Mouse (Mus musculus): ENCODE results near the gene Fat3. TPM values are rescaled to one million over a fixed set of nuclear protein-coding genes. Genes with fewer than 3 reads are reported as not detected.

Gene Fat3
- total RNA-seq, 2 experiments from 2014 or later: 66.0 to 81.2 TPM

DNA sequence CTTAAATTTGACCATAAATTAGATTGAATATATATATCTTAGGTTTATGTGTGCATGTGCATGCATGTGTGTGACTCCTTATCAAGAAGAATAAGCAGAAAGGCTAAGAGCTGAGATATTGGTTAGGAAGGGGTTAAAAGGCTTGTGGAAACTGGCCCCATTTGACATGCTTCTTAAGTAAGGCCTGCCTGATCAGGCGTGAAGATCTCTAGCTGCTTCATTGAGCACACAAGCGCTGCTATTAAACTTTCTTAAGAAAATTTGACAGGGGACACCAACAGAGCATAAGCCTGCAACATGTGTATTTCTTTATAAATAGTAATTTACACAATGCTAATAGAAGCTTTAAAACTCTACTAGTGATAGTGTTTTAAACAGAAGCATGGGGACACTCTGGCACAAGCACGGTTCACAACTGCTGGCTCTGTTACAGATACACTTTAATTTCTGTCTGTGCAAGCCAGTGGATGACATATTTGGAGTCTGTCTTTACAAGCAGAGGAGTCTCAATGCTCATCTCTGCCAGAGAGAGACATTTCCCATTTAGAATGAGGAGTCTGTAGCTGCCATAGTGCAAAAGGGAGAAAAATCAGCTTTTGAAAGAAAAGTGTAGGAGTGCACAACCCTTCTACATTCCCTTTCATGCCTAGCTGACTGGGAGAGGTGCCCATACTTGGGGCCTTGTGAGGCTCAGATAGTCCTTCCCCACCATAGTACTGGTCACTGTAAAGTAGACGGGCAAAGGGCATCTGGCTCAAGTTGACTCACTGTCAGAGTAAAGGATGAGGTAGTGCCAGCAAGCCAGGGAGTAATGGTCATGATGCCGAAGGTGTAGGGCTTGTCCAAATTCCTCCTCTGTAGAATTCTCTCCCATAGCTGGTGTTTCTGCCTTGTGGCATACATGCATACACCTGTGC is 408.8 kb downstream of the Fat3 start:
- intact Hi-C loops (cut with DNase I): no loop called here
- DNase-seq (ENCODE audit: low spot score in 2 of 2): no peak

DNA sequence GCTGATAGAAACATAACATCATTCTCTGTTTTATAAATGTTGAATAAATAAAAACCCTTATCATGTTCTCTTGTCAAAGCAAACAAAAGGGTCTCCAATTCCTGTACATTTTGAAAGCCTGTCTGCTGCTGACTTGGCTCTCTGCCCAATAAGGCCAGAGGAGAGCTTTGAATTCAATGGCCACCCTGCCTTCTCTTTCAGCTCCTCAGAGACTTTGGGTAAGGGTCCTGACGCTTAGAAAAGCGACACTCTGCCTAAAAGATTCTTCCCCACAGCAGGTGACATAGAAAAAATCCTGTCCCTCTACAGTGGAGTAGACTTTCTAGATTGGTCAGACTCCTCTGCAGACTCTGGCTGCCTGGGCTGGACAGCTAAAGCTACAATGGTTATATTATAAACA is 421.8 kb downstream of the Fat3 start:
- intact Hi-C loops (cut with DNase I): no loop called here
- no peak for DNase-seq (ENCODE audit: low spot score in 2 of 2)

DNA sequence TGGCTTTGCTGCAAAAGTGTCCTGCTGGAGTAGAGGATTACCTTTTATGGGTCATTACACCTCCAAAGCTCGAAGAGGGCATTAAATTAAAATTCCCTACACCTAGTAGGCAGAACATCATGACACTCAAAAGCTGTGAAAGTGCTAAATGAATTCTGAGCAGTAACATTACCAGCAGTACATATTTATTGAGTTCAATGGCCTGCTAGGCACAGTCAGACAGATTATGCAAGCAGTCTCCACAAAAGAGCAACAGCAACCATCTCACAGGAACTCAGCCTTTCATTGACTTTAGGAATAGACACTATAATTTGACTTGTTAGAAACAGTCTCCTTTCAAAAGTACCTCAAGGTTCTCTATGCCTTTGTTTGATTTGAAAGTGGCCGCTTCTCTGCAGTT is 426.4 kb downstream of the Fat3 start:
- intact Hi-C loops (cut with DNase I): no loop called here

GRCm38 (mm10) chr9:16074116-16074515 is 427.0 kb downstream of the Fat3 start:
- no peak for DNase-seq (ENCODE audit: low spot score in 2 of 2)
- intact Hi-C loops (cut with DNase I): no loop called here

More for the DNA sequence above, 426.4 kb downstream of the Fat3 start:
- DNase-seq (ENCODE audit: low spot score in 2 of 2): no peak

DNA sequence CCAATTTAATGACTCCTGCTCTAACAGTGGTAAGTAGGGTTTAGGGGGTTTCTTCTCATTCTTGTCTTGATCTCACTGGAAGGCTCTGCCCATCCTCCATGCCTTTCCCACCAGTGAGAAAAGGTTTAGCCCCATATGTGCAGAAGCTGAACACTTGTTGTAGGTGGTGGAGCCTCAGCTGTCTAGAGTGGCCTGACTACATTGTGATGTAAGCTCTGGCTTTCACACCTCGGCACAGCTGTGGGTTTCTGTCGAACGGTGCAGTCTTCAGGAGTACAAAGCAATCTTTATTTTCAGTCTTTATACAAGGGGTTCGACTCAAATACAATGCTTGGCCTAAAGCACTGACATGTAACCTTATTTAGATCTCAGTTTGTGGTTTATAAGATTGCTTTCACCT is 437.6 kb downstream of the Fat3 start:
- no peak for DNase-seq (ENCODE audit: low spot score in 2 of 2)
- intact Hi-C loops (cut with DNase I): no loop called here

DNA sequence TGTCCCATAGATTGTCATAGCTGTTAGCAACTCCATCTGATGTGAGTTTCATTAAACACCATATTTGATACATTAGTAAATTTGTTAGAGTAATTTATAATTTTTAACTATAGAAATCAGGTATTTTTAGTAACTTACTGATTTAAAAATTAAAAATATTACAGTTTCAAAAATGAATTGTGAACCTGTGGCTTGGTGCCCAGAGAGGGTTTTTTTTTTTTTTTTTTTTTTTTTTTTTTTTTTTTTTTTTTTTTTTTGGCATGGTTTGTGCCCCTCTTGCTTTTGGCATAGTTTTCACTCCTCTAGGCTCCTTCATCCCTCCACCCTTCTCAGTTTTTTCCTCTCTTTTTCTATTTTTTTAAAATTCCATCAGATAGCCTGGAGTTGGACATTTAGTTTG is 438.6 kb downstream of the Fat3 start:
- intact Hi-C loops (cut with DNase I): no loop called here
- DNase-seq (ENCODE audit: low spot score in 2 of 2): no peak

- intact Hi-C loops (cut with DNase I): no loop called here
- no peak for DNase-seq (ENCODE audit: low spot score in 2 of 2)
These were observed 454.4 kb downstream of the Fat3 start for GRCm38 (mm10) chr9:16046686-16047085.

DNA sequence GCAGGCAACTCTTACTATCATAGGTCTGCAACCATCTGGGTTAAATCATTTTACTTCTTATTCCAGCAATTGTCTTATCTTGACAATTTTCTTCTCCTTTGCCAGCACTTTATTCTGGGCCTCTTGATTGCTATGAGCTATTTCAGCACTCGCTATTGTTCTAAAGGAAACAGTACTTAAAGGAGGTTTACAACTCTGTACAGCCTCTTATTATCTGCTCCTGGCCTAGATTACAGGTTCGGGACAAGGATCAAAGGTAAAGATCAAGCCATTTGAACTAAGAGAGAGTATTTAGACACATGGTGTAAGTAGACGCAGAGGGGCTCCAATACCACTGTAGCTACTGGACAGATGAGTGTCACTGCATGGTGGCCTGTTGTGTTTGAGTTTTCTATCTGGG is 463.7 kb downstream of the Fat3 start:
- no peak for DNase-seq (ENCODE audit: low spot score in 2 of 2)
- intact Hi-C loops (cut with DNase I): loop anchor here (1.0 to 5.0 kb wide), 2 partner anchors 74 to 245 kb away; no protein-coding TSS in a partner anchor

- DNase-seq (ENCODE audit: low spot score in 2 of 2): peak in 1 of 2 experiments; percentile 89
- intact Hi-C loops (cut with DNase I): loop anchor here (5.0 kb wide), 1 partner anchor 246 kb away; no protein-coding TSS in a partner anchor
These were observed 464.7 kb downstream of the Fat3 start for GRCm38 (mm10) chr9:16036346-16036745.

- intact Hi-C loops (cut with DNase I): loop anchor here (2.0 to 10.0 kb wide), 3 partner anchors 85 to 475 kb away; partner anchors contain the start of gene Fat3
- no peak for DNase-seq (ENCODE audit: low spot score in 2 of 2)
These were observed 471.3 kb downstream of the Fat3 start for GRCm38 (mm10) chr9:16029715-16030285.

- intact Hi-C loops (cut with DNase I): loop anchor here (2.0 to 10.0 kb wide), 3 partner anchors 86 to 476 kb away; partner anchors contain the start of gene Fat3
- DNase-seq (ENCODE audit: low spot score in 2 of 2): peak; percentile 49 to 82
These were observed 472.0 kb downstream of the Fat3 start for GRCm38 (mm10) chr9:16029066-16029465.

DNA sequence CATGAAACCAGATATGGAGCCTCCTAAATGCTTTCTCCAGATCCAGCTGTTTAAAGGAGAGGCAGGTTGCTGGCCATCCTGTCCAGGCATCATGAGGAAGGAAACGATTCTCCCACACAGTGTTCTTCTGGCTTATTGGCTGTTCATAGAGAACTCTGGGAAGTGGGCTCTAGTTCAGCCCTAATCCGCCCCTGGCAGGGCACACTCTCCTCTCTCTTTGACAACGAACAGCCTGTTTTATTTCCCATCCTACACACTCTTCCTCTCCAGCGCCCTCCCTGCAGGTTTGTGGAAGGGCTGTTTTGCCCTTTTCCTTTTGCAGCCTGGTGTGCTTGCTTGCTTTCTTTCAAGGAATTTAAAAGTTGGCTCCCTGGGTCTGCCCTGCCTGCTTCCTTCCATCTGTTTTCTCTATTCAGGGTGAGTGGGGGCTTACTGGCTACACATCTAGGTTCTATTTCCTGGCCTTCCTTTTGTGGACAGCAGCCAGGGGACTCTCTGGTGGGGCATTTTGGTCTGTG is 472.6 kb downstream of the Fat3 start:
- intact Hi-C loops (cut with DNase I): loop anchor here (2.0 to 10.0 kb wide), 3 partner anchors 86 to 476 kb away; partner anchors contain the start of gene Fat3
- DNase-seq (ENCODE audit: low spot score in 2 of 2): peak; percentile 31 to 68

DNA sequence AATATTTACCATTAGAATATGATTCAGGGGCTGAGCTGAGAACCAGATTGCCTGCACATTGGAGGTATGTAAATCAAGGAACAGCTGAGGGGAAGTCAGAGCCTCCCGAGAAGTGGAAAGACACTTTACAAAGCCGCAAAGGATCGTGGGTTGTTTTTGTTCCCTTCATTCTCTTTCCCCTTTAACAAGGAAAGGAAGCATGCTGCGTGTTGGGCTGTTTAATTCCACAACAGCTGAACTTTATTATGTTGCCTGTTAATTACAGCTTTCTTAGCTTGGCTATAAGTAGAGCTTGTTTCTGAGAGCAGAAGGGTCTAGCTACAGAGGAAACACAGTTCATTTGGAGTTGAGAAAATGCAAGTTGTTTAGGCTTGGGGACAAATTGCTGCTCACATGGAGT is 475.0 kb downstream of the Fat3 start:
- intact Hi-C loops (cut with DNase I): loop anchor here (5.0 to 10.0 kb wide), 2 partner anchors 246 to 479 kb away; partner anchors contain the start of gene Fat3
- DNase-seq (ENCODE audit: low spot score in 2 of 2): no peak

DNA sequence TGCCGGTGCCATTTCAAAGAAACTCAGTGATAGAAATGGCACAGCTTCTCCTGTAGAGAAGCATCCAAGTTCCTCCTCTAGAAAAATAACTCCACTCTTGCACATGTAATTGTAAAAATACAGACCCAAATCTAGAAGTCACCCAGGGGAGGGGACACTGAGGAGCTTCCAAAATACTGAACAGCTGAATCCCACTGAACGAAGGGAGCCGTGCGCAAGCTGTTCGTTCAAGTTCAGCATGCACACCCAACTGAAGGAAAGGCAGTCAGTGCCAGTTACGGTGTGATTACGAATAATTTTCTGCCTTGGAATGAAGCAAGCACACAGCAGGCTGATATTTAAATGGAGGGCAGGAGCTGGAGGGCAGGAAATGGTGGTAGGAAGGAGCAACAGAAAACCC is 476.4 kb downstream of the Fat3 start:
- DNase-seq (ENCODE audit: low spot score in 2 of 2): no peak
- intact Hi-C loops (cut with DNase I): loop anchor here (5.0 to 10.0 kb wide), 2 partner anchors 248 to 480 kb away; partner anchors contain the start of gene Fat3

GRCm38 (mm10) chr9:16014115-16014514 is 487.0 kb downstream of the Fat3 start:
- intact Hi-C loops (cut with DNase I): no loop called here

GRCm38 (mm10) chr9:16011382-16011781 is 489.7 kb downstream of the Fat3 start:
- peak in 1 of 2 experiments; percentile 79 for DNase-seq (ENCODE audit: low spot score in 2 of 2)

More at GRCm38 (mm10) chr9:16014115-16014514, 487.0 kb downstream of the Fat3 start:
- peak in 1 of 2 experiments; percentile 41 for DNase-seq (ENCODE audit: low spot score in 2 of 2)

GRCm38 (mm10) chr9:16007516-16007915 is 493.6 kb downstream of the Fat3 start:
- DNase-seq (ENCODE audit: low spot score in 2 of 2): no peak
- intact Hi-C loops (cut with DNase I): no loop called here

More at GRCm38 (mm10) chr9:16011382-16011781, 489.7 kb downstream of the Fat3 start:
- intact Hi-C loops (cut with DNase I): no loop called here

- intact Hi-C loops (cut with DNase I): no loop called here
- peak in 1 of 2 experiments; percentile 48 for DNase-seq (ENCODE audit: low spot score in 2 of 2)
These were observed 498.1 kb downstream of the Fat3 start for GRCm38 (mm10) chr9:16002991-16003390.

DNA sequence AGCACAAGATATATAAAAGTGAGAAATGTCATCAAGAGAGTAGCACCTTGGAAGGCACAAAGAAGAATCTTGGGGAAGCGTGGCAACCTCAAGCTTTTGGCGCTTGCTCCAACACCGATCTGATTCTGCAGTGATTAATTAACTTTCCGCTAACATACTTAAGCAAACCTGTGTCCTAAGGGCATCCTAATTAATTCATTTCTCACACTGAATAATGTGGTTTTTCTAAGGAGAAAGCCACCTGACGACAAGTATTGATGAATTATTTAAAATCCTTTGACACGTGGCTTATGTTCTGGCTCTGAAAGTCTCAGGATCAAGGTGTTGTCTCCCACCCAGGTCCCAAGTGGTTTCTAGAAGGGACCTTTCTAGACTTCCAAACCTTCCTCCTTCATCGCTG is 506.3 kb downstream of the Fat3 start:
- intact Hi-C loops (cut with DNase I): no loop called here
- DNase-seq (ENCODE audit: low spot score in 2 of 2): no peak

DNA sequence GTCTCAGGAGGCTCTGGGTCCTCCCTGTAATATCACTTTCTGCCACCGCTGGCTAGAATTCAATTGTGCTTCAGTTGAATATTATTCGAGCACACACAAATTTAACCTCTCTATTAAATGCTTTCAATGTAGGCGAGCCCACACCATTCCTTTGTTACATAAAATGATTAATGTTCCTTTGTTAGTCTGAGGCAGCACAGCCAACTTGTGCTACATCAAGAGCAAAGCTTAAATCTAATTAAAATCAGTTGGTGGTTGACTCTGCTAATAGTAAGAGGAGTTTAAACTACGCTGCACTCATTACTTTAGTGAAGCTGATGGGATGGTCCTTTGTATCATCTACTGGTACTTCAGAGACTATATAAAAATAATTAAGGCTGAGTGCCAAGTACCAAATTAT is 506.9 kb downstream of the Fat3 start:
- no peak for DNase-seq (ENCODE audit: low spot score in 2 of 2)
- intact Hi-C loops (cut with DNase I): no loop called here
